Mouse (Mus musculus): ENCODE results near the gene Slc25a22.

DNA sequence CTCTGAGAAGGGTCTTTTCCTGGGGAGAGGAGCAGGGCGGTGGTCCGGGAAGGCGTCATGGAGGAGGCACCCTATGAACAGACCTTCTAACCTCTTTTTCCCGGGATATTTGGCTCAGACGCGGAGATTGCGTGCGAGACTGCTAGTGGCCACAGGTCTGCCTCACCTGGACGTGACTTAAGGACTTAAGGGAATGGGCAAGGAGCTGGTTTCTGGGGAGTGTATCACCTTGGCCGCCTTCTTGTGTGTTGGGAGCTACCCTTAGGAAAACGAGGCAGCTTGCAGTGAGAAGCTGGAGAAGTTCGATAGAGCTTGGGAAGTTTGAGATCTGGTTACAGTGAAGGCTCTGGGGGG lies 38.1 kb upstream of the Slc25a22 start:
- TF ChIP-seq CTCF (IDR thresholded peaks at IDR 0.05; ENCODE audit: low read depth) = no peak
- TF ChIP-seq EP300 (IDR thresholded peaks at IDR 0.05; ENCODE audit: low read depth) = no peak

All from liver, embryonic 14.5 days (tissue).